8 mouse cellular contexts compared by ENCODE assay signal in the genomic region with DNA sequence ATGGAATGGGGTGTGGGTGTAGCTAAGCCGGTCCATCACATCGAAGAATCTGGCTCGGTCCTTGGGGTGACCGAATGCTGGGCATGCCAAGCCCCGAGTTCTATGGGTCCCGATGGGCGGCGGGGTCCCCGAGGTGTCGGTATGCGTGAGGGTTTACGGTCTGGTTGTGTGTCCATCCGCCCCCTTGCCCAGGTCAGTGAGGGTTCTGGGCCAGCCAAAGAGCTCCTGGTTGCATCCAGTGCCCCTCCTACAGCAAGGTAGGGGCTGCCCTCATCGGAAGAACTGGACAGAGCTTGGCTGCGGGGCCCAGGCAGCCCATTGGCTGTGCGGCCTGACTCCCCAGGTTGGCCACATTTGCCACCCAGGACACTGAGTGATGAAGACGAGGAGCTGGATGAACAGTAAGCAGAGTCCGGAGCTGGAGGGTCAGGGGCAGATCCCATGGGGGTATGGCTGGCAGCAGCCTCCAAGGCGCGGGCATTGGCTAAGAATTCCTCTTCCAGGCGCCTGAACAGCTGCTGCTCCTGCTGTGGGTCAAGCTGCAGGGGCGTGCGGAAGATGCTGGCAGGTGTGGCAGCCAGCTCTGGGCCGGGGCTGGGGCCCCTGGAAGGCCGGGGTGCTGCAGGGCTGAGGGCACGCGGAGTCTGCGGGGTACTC. TPM values are rescaled to one million over a fixed set of nuclear protein-coding genes. Genes with fewer than 3 reads are reported as not detected.
DNase-seq lines count a peak whose midpoint lies in the region; ATAC-seq lines count a peak whose summit lies in the region.

No protein-coding gene starts in this region.

- H3K4me3 ChIP-seq in kidney, embryonic 14.5 days (ENCODE audit: low read length): peak overlapping the region; percentile 23
- peak overlapping the region; percentile 58 for H3K4me3 ChIP-seq in embryonic facial prominence, embryonic 10.5 days
- H3K4me3 ChIP-seq in heart, embryonic 16.5 days (ENCODE audit: low read length): peak overlapping the region; percentile 44
- peak overlapping the region; percentile 22; the same call in 1 of the 2 replicates for H3K4me3 ChIP-seq in midbrain, embryonic 11.5 days (ENCODE audit: low read depth, low read length)

- no peak overlapping the region for H3K27ac ChIP-seq in kidney, embryonic 14.5 days (ENCODE audit: low read depth, low read length)
- peak overlapping the region; percentile 67; the same call in 1 of the 2 replicates for H3K27ac ChIP-seq in embryonic facial prominence, embryonic 10.5 days (replicated peaks)
- H3K27ac ChIP-seq in heart, embryonic 16.5 days (ENCODE audit: low read length): no peak overlapping the region
- no peak overlapping the region for H3K27ac ChIP-seq in midbrain, embryonic 11.5 days (ENCODE audit: low read depth, low read length)

- no peak for ATAC-seq in kidney, embryonic 14.5 days (ENCODE audit: low FRiP score, low TSS enrichment)
- ATAC-seq in heart, embryonic 16.5 days (replicated peaks; ENCODE audit: extremely low read depth, insufficient read depth, low FRiP score): no peak
- no peak for ATAC-seq in midbrain, embryonic 11.5 days (ENCODE audit: low FRiP score)

- DNase-seq in kidney, postnatal 14 days: no peak
- peak; percentile 51 for DNase-seq in embryonic facial prominence, embryonic 10.5 days (ENCODE audit: low spot score)
- peak; percentile 93 for DNase-seq in midbrain, embryonic 11.5 days (ENCODE audit: low spot score, missing footprints)
- no peak for DNase-seq in frontal cortex, adult 2 months (ENCODE audit: extremely low spot score in 1 of 2, low spot score in 1 of 2)
- DNase-seq in right cerebral cortex, postnatal 25 days: no peak
- no peak for DNase-seq in urinary bladder, postnatal 10 days (ENCODE audit: low spot score)

- H3K4me2 ChIP-seq in kidney, embryonic 14.5 days (replicated peaks; ENCODE audit: low read depth, low read length): peak overlapping the region; percentile 70
- H3K4me2 ChIP-seq in heart, embryonic 16.5 days (ENCODE audit: low read depth, low read length): peak overlapping the region; percentile 85
- peak overlapping the region; percentile 55 for H3K4me2 ChIP-seq in midbrain, embryonic 11.5 days

- peaks cover 56% of the 10 kb centered on the region for H3K4me1 ChIP-seq in kidney, embryonic 14.5 days (ENCODE audit: control insufficient read depth, insufficient read depth, low read length)
- peaks cover 87% of the 10 kb centered on the region for H3K4me1 ChIP-seq in embryonic facial prominence, embryonic 10.5 days
- peaks cover 53% of the 10 kb centered on the region for H3K4me1 ChIP-seq in heart, embryonic 16.5 days (ENCODE audit: control insufficient read depth, insufficient read depth, low read length)
- peaks cover 52% of the 10 kb centered on the region for H3K4me1 ChIP-seq in midbrain, embryonic 11.5 days (ENCODE audit: control insufficient read depth, insufficient read depth, low read length)

- peak overlapping the region; percentile 44; the same call in 1 of the 2 replicates for H3K9ac ChIP-seq in kidney, embryonic 14.5 days (ENCODE audit: low read depth, low read length)
- H3K9ac ChIP-seq in heart, embryonic 16.5 days (ENCODE audit: low read length): peak overlapping the region; percentile 67
- H3K9ac ChIP-seq in midbrain, embryonic 11.5 days (ENCODE audit: low read length): peak overlapping the region; percentile 35; the same call in 1 of the 2 replicates

- H3K27me3 ChIP-seq in kidney, embryonic 14.5 days (ENCODE audit: control insufficient read depth, insufficient read depth, low read length): peaks cover 64% of the 10 kb centered on the region
- peaks cover 92% of the 10 kb centered on the region for H3K27me3 ChIP-seq in embryonic facial prominence, embryonic 10.5 days (replicated peaks; ENCODE audit: low read depth, poor library complexity, severe bottlenecking)
- peaks cover 53% of the 10 kb centered on the region for H3K27me3 ChIP-seq in heart, embryonic 16.5 days (ENCODE audit: control insufficient read depth, insufficient read depth, low read length)
- peaks cover 83% of the 10 kb centered on the region for H3K27me3 ChIP-seq in midbrain, embryonic 11.5 days (ENCODE audit: control insufficient read depth, insufficient read depth, low read length)

- no peaks in the 10 kb centered on the region; the same call in 1 of the 2 replicates for H3K36me3 ChIP-seq in kidney, embryonic 14.5 days (ENCODE audit: control insufficient read depth, insufficient read depth, low read length)
- peaks cover 11% of the 10 kb centered on the region; the same call in 1 of the 2 replicates for H3K36me3 ChIP-seq in embryonic facial prominence, embryonic 10.5 days (replicated peaks)
- H3K36me3 ChIP-seq in heart, embryonic 16.5 days (ENCODE audit: control insufficient read depth, insufficient read depth): no peaks in the 10 kb centered on the region
- H3K36me3 ChIP-seq in midbrain, embryonic 11.5 days (ENCODE audit: control insufficient read depth, insufficient read depth, low read length): no peaks in the 10 kb centered on the region

- H3K9me3 ChIP-seq in kidney, embryonic 14.5 days (ENCODE audit: control insufficient read depth, low read length): no peaks in the 10 kb centered on the region
- H3K9me3 ChIP-seq in embryonic facial prominence, embryonic 10.5 days: no peaks in the 10 kb centered on the region
- H3K9me3 ChIP-seq in heart, embryonic 16.5 days (replicated peaks; ENCODE audit: control insufficient read depth, low read length): no peaks in the 10 kb centered on the region
- no peaks in the 10 kb centered on the region; the same call in 1 of the 2 replicates for H3K9me3 ChIP-seq in midbrain, embryonic 11.5 days (ENCODE audit: control insufficient read depth, low read length)

- WGBS in kidney, embryonic 14.5 days: 53% methylated on average over 28 of the region's 28 CpGs
- 47% methylated on average over 28 of the region's 28 CpGs for WGBS in embryonic facial prominence, embryonic 10.5 days
- 69% methylated on average over 25 of the region's 28 CpGs for WGBS in heart, embryonic 16.5 days
- 42% methylated on average over 28 of the region's 28 CpGs for WGBS in midbrain, embryonic 11.5 days

RNA-seq across cellular contexts. Expression of gene Rasl10a, which starts 3.0 kb away (rescaled TPM):
- polyA plus RNA-seq in kidney, embryonic 14.5 days (2014; fragmentation: Nextera tagmentation; extraction: Ambion mirVana): 4.1 and 4.6 TPM in 2 replicates
- polyA plus RNA-seq in embryonic facial prominence, embryonic 10.5 days (2016; fragmentation: Nextera tagmentation; extraction: Ambion mirVana): 0.54 and 0.56 TPM in 2 replicates
- polyA plus RNA-seq in heart, embryonic 16.5 days (2015; fragmentation: Nextera tagmentation; extraction: Ambion mirVana): 0.62 and 1.4 TPM in 2 replicates
- 0.19 and 0.37 TPM in 2 replicates for polyA plus RNA-seq in midbrain, embryonic 11.5 days (2014; fragmentation: Nextera tagmentation; extraction: Ambion mirVana)
- 78.9 and 79.5 TPM in 2 replicates for polyA plus RNA-seq in frontal cortex, adult 2 months (2012; rRNA removed)

RNA-seq across cellular contexts. Expression of gene Gas2l1, which starts 4.2 kb away (rescaled TPM):
- polyA plus RNA-seq in kidney, embryonic 14.5 days (2014; fragmentation: Nextera tagmentation; extraction: Ambion mirVana): 30.2 and 47.3 TPM in 2 replicates
- polyA plus RNA-seq in embryonic facial prominence, embryonic 10.5 days (2016; fragmentation: Nextera tagmentation; extraction: Ambion mirVana): 25.3 and 25.7 TPM in 2 replicates
- polyA plus RNA-seq in heart, embryonic 16.5 days (2015; fragmentation: Nextera tagmentation; extraction: Ambion mirVana): 16.4 and 19.1 TPM in 2 replicates
- polyA plus RNA-seq in midbrain, embryonic 11.5 days (2014; fragmentation: Nextera tagmentation; extraction: Ambion mirVana): 19.4 and 23.1 TPM in 2 replicates
- polyA plus RNA-seq in frontal cortex, adult 2 months (2012; rRNA removed): 89.1 and 98.7 TPM in 2 replicates

RNA-seq across cellular contexts. Expression of gene Rhbdd3, which starts 37.8 kb away (rescaled TPM):
- polyA plus RNA-seq in kidney, embryonic 14.5 days (2014; fragmentation: Nextera tagmentation; extraction: Ambion mirVana): 25.5 and 29.0 TPM in 2 replicates
- 30.8 and 31.9 TPM in 2 replicates for polyA plus RNA-seq in embryonic facial prominence, embryonic 10.5 days (2016; fragmentation: Nextera tagmentation; extraction: Ambion mirVana)
- polyA plus RNA-seq in heart, embryonic 16.5 days (2015; fragmentation: Nextera tagmentation; extraction: Ambion mirVana): 30.5 and 33.0 TPM in 2 replicates
- 20.4 and 21.3 TPM in 2 replicates for polyA plus RNA-seq in midbrain, embryonic 11.5 days (2014; fragmentation: Nextera tagmentation; extraction: Ambion mirVana)
- polyA plus RNA-seq in frontal cortex, adult 2 months (2012; rRNA removed): 29.3 and 31.6 TPM in 2 replicates

RNA-seq across cellular contexts. Expression of gene Ewsr1, which starts 38.2 kb away (rescaled TPM):
- 506 and 517 TPM in 2 replicates for polyA plus RNA-seq in kidney, embryonic 14.5 days (2014; fragmentation: Nextera tagmentation; extraction: Ambion mirVana)
- polyA plus RNA-seq in embryonic facial prominence, embryonic 10.5 days (2016; fragmentation: Nextera tagmentation; extraction: Ambion mirVana): 961 and 969 TPM in 2 replicates
- 460 and 463 TPM in 2 replicates for polyA plus RNA-seq in heart, embryonic 16.5 days (2015; fragmentation: Nextera tagmentation; extraction: Ambion mirVana)
- polyA plus RNA-seq in midbrain, embryonic 11.5 days (2014; fragmentation: Nextera tagmentation; extraction: Ambion mirVana): 419 and 422 TPM in 2 replicates
- polyA plus RNA-seq in frontal cortex, adult 2 months (2012; rRNA removed): 513 and 799 TPM in 2 replicates

Comparison
In these comparisons a context has a peak if more than half of its experiments do, and no peak if none do; other contexts are left out.
1. DNase-seq: peak in embryonic facial prominence, embryonic 10.5 days (single experiment) and midbrain, embryonic 11.5 days (single experiment); none in kidney, postnatal 14 days (single experiment), frontal cortex, adult 2 months (0 of 2), right cerebral cortex, postnatal 25 days (single experiment) and urinary bladder, postnatal 10 days (single experiment).
2. RNA of gene Rasl10a, which starts 3.0 kb away (polyA plus RNA-seq): 78.9 to 79.5 TPM in frontal cortex, adult 2 months; 4.1 to 4.6 TPM in kidney, embryonic 14.5 days, 0.62 to 1.4 TPM in heart, embryonic 16.5 days, 0.54 to 0.56 TPM in embryonic facial prominence, embryonic 10.5 days and 0.19 to 0.37 TPM in midbrain, embryonic 11.5 days; every median in the first group is over 10 times any median in the second.
3. Peak in every context shown above with its lines, with median percentiles within 50 percentile points of each other: H3K4me2 ChIP-seq, H3K4me3 ChIP-seq and H3K9ac ChIP-seq.